Mouse (Mus musculus): ENCODE measurements at regions not wholly inside any gene's neighbourhood (a gene's known extent, or its start where the extent isn't known, plus 50 kb on each side); places are given as distances from the start of the nearest gene placed in this dataset.

DNA sequence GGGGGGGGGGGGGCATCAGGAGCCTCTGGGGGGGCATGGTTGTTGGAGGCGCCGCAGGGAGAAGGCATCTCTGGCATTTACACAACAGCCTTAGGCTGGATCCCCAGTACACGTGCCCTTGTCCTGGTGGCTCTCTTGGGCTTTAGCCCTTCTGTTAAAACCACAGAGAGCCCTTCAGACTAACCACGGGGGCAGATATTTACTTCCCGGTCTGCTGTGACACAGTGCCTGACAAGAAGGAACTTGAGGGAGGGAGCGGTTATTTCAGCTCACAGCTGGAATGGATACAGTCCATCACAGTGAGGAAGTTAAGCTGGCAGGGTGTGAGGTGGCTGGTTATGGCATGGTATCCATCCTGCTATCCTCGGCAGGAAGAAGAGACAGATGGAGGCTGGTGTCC is 71.0 kb upstream of the Gm11733 start:
- no peak for ATAC-seq (ENCODE audit: low TSS enrichment)

DNA sequence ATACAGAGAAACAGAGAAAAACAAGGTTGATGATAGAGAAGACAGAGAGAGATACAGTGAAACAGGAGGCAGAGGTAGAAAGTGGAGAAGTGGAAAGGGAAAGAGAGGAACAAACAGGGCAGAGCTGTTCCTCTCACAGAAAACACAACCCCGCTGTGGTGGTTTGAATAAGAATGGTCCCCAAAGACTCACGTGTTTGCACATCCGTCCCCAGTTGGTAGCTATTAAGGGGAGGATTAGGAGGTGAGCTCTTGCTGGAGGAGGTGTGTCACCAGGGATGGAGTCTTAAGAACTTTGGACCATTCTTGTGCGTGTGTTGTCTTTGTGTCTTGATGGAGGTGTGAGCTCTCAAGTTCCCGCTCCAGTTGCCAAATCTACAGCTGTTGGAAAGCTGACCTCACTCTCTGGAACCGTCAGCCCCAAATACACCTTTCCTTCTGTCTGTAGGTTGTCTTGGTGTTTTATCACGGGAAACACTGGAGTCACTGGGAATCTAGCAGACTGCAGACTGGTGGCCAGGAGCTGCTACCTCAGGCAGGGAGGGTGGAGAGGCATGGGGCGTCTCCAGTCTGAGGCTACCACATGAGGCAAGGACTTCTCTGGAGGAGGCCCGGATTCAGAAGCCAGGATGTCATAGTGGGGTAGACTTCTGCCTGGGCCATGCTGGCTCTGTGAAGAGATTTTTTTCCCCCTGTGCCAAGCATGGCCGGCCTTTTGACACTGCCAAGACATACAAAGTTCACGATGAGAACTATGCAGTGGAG is 70.0 kb upstream of the Gm11733 start:
- ATAC-seq (ENCODE audit: low TSS enrichment), result no peak

DNA sequence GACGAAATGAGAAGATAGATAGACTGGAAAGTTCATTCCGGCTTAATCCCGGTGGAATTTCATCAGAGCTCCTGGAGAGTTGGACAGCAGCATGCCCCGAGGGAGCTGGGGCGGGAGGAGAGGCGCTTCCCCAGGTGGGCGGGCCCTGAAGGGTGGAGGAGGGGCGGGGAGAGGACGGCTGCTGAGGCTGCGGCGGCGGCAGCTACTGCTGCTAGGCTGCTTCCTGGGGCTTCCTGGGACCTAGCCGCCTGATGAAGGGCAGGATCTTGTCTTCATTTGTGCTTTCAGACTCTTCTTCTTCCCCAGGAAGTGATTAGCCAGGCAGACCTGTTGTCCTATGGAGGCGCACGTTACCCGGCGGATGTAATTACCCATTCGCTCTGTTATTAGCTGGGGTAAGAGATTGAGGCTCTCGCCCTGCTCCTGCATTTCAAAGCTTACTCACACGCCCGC is 69.3 kb upstream of the Gm11733 start:
- ATAC-seq (ENCODE audit: low TSS enrichment), result peak; percentile 29; the same call in 1 of the 2 replicates

DNA sequence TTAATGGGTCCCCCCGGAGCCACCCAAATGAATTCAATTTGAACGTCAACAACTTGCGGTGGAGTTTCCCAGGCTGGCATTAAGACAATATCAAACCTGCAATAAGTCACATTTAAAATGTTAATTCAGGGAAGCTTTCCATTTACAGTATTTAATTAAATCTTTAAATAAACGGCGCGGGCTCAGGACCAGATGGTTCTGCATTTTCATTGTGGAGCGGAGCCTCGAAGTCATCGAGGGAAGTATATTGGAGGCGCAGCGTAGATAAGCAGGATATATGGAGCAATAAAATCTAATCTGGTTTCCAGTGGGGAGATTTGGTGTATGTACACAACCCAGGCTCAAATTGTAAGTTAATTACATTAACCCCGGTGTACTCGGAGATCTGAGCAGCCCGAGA is 68.7 kb upstream of the Gm11733 start:
- ATAC-seq (ENCODE audit: low TSS enrichment), result no peak

DNA sequence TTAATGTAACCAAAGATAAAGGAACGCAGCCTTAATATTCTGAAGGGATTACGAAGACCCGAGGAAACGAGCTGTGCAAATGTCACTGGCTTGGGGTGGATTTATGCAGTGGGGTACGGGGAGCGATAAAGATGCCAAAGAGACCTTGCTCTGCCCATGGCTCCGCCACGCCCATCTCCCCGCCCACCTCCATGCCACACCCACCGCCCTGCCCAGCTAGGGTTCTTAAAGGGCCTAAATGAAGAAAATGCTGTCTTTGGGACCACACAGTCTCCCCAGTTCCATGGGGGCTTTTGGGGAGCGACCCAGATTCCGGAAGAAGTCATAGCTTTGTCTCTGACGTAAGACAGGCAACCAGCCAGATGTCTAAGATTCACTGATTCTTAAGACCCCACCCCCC is 68.2 kb upstream of the Gm11733 start:
- no peak for ATAC-seq (ENCODE audit: low TSS enrichment)

DNA sequence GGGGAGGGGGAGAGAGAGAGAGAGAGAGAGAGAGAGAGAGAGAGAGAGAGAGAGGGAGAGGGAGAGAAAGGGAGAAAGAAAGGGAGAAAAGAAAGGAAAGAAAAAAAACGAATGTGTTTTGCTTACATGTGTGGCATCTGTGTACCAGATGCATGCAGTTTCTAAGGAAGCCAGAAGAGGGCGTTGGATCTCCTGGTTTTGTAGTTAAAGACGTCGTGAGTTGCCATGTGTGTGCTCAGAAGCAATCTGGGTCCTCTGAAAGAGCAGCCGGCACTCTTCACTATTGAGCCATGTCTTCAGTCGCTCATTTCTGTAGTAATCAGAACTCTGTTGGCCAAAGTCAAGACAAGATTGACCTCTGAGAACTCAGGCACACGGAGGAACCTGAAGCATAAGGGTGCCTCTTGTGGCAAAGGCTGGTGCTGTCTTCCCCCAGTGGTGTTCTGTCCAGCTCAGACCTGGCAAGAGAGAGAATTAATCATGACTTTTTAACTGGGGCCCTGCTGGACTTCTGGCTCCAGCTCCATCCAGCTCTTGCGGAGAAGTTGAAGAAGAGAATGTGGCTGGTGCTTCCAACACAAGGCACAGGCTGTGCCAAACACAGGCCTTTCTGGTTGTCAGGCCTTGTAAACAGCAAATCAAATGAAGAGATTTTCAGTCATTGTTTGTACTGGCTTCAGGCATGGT is 67.0 kb upstream of the Gm11733 start:
- no peak for ATAC-seq (ENCODE audit: low TSS enrichment)

DNA sequence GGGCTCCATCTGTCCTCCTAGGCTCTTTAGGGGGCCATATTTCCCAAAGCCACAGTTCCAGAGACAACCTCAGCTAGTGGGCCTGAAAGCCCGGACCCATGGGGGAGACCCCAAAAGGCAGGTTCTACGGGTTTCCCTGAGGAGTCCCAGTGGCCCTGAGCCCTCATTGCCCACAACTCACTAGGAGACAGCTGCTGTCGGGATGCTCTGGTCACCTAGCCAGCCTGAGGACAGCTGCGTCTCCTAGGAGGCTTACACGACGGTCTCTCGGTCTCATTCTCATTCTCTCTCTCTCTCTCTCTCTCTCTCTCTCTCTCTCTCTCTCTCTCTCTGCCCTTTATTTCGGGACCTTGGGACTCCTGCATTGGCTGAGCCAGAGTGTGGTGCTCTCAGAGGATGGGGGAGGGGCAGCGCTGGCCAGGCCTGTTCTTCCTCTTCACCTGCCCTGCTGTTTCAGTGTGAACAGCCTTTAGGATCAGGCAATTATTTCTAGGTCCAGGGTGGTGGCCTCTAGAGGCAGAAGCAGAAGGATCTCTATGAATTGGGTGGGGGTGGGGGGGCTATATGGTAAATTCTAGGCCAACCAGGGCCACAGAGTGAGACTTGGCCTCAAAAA is 66.1 kb upstream of the Gm11733 start:
- no peak for ATAC-seq (ENCODE audit: low TSS enrichment)

DNA sequence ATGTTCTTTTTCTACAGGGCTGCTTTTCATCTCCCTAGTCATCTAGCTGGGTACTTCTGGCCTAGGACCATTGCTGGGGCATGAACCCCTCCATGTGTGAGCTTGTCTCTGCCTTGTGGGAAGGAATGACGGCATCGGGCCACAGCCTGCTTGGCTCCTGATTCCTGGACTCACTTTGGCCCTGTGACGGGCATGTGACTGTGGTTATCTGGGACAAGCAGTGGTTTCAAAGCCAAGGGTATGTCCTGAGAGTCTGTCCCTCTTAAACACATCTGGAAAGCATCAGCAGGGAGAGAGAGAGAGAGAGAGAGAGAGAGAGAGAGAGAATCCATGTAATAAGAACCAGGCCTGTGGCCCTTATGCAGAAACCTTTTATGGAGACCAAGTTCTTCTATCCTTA is 65.2 kb upstream of the Gm11733 start:
- no peak for ATAC-seq (ENCODE audit: low TSS enrichment)

DNA sequence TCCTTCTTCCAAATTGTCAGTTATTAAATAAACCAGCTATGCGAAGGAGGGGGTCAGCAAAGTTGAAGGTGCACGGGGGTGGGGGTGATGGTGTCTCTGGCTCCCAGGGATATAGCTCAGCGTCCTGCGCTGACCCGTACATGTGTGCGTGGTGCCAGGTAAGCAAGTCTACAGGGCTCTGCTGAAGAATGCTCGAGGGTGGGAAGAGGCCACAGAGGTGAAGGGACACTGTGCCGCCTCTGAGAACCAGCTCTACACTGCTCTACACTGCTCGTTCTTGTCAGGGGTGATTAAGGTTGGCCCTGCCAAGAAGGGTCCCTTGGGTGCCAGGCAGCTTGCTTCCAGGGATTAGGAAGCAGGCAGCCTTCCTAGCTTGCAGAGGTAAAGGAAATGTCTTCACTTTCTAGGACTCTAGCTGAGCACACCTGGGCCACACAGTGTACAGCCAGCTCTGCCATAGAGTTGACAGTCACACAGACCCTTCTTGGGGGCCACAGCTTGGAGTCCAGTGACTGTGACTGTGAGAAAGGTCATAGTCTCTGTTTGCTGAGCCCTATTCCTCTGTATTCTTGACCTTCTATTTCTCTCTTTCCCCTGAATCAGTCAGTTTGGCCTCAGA is 64.7 kb upstream of the Gm11733 start:
- ATAC-seq (ENCODE audit: low TSS enrichment), result no peak

DNA sequence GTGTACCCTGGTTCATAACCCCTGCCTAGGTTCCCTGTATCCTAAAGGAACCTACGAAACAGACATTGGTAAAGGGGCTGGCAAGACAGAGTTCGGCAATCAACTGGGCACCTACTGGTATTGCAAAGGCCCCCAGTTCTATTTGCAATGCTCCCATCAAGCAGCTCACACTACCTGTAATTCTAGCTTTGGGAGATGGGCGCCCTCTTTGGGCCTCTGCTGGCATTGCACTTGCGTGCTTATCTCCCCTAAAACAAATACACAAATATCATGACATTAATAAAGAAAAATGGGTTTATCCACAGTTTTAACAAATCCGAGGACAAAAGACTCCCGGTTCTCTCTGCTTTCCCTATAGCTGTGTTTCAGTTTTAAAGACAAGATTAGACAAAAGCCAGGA is 61.5 kb upstream of the Gm11733 start:
- ATAC-seq (ENCODE audit: low TSS enrichment), result no peak

DNA sequence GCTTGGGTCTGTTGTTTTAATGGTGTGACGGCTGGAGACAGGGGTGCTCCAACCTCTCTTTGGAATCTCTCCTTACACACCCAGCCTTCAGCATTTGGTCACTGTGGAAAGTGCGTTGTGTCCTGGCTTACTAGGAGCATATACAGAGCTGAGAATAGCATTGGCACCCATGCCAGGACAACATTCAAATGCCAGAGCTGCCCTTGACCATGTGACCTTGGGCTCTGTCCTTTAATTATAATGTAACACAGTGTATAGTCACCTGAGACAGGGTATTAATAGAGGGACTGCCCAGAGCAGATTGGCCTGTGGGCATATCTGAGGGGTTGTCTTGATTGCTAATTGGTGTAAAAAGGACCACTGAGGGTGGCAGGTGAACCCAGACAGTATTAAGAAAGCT is 60.7 kb upstream of the Gm11733 start:
- no peak for ATAC-seq (ENCODE audit: low TSS enrichment)

DNA sequence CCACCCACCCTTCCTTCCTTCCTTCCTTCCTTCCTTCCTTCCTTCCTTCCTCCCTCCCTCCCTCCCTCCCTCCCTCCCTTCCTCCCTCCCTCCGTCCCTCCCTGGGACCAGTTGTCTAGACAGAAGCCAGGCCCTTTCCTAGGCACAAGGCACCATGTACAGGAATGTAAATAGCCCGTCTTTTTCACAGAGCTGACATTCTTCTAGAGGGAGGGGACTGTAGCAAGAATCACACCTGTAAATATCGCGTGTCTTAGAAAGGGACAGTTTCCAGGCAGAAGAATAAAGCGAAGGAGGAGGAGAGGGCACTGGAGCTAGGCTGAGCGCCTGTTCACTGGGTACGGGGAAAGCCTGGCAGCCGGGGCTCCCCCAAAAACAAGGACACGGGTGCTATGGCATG is 58.7 kb upstream of the Gm11733 start:
- no peak for ATAC-seq (ENCODE audit: low TSS enrichment)

DNA sequence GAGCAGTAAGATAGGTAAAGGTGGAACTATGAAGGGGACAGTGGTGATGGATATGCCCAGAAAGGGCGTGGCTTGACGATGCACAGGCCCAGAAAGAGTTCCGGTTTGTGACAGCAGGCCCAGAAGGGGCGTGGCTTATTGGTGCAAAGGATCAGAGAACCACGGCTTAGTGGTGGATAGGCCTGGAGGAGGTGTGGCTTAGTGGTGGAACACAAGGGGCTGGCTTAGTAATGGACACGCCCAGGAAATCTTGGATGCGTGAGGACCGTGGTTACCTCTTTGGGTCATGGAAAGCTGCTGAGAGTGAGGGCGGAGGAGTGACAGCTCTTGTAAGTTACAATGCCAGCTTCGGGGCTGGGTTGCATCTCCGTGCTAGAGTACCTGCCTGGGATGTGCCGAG is 58.2 kb upstream of the Gm11733 start:
- no peak for ATAC-seq (ENCODE audit: low TSS enrichment)

DNA sequence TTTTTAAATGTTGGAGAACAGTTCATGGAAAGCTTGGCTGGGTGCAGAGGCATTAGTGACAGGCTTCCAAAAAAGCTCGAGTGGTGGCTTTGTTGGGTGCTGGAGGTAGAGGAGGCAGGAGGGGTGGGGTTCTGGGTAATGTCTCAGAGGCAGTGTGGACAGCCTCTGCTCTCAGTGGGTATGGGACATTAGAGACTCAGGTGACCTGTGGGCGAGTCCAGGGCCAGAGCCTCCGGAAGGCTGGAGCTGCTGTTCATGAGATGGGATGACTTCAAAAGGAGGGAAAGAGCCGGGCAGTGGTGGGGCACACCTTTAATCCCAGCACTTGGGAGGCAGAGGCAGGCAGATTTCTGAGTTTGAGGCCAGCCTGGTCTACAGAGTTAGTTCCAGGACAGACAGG is 57.5 kb upstream of the Gm11733 start:
- no peak for ATAC-seq (ENCODE audit: low TSS enrichment)

DNA sequence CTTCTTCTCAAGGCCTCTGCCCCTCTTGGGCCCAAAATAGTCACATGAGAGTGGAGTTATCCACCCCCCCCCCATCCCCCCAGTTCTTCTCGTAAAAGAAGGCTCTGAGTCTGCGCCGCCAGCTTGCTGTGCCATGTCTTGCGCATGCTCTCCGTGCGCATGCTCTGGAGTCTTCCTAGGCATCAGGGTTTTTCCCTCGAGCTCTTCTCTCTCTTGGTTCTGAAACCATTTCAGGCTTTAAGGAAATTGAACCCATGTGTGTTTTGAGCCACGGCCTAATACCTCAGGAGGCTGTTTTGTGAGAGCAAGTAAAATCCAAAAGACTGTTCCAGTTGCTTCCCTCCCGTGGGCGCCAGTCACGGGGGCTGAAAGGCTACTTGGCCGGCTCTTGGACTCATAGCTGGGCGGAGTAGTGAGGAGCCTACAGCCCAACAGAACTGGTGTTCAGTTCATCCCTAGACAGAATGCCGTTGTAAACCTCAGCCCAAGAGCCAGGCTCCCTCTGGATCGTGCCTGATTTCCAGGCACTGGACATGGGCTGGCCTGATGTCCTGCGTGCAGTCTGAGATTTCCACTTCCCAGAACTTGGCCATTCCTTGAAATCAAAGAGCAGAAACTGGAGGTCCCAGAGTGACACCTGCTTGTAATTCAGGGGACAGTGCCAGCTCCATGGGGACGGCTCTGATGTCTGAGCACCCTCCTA is 56.2 kb upstream of the Gm11733 start:
- no peak for ATAC-seq (ENCODE audit: low TSS enrichment)

DNA sequence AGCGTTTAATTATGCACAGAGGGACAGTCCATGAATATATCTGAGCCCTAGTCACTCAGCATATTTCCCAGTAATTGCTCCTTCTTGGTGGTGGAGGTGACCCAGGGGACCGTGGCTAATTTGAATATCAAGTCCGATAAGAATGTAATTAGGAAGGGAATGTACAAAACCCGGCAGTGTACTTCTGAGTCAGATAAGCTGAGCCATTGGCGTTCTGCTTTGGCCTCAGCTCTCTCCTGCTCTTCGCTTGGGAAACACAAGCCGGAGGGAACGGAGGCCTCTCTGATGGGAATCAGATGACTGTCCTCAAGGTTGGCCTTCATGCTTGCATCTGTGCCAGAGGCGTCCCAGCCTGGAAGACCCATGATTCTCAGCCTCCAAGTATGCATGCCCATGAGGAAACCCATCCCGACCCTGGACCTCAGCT is 54.8 kb upstream of the Gm11733 start:
- ATAC-seq (ENCODE audit: low TSS enrichment), result no peak

DNA sequence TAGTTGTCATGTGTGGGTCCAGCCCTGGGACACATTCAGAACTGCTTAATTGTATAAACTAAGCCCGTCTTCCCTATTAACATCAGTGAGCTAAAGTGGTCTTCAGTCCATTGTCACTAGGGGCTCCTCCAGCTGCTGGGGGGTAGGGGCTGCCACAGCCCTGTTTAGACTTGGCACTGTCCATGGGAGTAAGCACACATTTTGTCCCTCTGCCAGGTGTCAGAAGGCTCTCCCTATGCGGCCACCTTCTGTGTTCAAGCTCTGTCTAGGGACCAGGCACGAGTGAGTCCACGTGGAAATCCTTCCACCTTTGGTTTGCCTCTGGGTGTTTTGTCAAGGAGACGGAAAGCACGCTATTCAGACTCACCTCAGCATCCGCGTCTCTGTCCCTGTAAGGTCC is 54.3 kb upstream of the Gm11733 start:
- ATAC-seq (ENCODE audit: low TSS enrichment), result no peak

DNA sequence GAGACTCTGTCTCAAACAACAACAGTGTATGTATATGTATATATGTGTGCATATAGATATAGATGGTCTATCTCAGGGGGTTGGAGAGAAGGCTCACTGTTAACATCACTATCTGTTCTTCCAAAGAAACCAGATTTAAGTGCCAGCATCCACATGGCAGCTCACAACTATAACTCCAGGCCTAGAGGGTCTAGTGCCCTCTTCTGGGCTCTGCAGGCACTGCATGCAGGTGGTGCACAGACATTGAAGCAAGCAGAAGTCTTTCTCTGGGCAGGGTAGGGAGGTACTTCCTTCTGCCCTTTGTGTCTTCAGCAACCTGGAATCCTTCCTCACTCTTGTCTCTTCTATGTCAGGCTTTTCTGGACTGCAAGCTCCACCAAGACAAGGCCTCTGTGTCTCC is 50.1 kb upstream of the Gm11733 start:
- no peak for ATAC-seq (ENCODE audit: low TSS enrichment)

Data from frontal cortex, adult (tissue).